Mouse (Mus musculus) heart, embryonic 14.5 days (tissue): ENCODE measurements around the gene Iglon5. TPM values are rescaled to one million over a fixed set of nuclear protein-coding genes. Genes with fewer than 3 reads are reported as not detected.
A peak's percentile ranks its signal among the peaks of the same experiment; 100 is the strongest.

Experiments
- ATAC-seq: fragments of 200-750 bp; cut with Nextera tagmentation; 2 replicates; pipeline ENCODE4 v1.8.0; 2017; ENCODE audit warnings: low read depth, moderate TSS enrichment; ENCODE audit not compliant: insufficient number of reproducible peaks, insufficient read depth, low FRiP score
- H3K27ac ChIP-seq, 2 experiments: fragments of 200-500 bp in 1 of 2; fragments of 300-500 bp in 1 of 2; sonication (generic) in 1 of 2; replicated peaks in 1 of 2; 2 replicates each; pipeline ENCODE4 v1.5.1; 2012 to 2014; ENCODE audit warnings: low read depth in 2 of 2, low read length in 2 of 2, control low read depth in 1 of 2, mild to moderate bottlenecking in 1 of 2, mixed read lengths in 1 of 2; ENCODE audit not compliant: control insufficient read depth in 1 of 2, insufficient read depth in 1 of 2
- H3K27me3 ChIP-seq: fragments of 300-500 bp; sonication (generic); 2 replicates; pipeline ENCODE4 v1.6.1; 2014; ENCODE audit warnings: mild to moderate bottlenecking, low read length, control low read depth; ENCODE audit not compliant: control insufficient read depth, insufficient read depth
- H3K36me3 ChIP-seq: fragments of 300-500 bp; sonication (generic); 2 replicates; pipeline ENCODE4 v1.6.1; 2014; ENCODE audit warnings: mild to moderate bottlenecking, control low read depth, low read length, mixed read lengths; ENCODE audit not compliant: control insufficient read depth, insufficient read depth
- H3K4me1 ChIP-seq, 2 experiments: fragments of 200-500 bp in 1 of 2; fragments of 300-500 bp in 1 of 2; sonication (generic) in 1 of 2; 2 replicates each; pipeline ENCODE4 v1.6.1; 2012 to 2014; ENCODE audit warnings: low read length in 2 of 2, control low read depth in 1 of 2, mixed read lengths in 1 of 2; ENCODE audit not compliant: control insufficient read depth in 2 of 2, insufficient read depth in 2 of 2
- H3K4me2 ChIP-seq: fragments of 300-500 bp; sonication (generic); 2 replicates; pipeline ENCODE4 v1.6.1; 2014; ENCODE audit warnings: mild to moderate bottlenecking, low read length
- H3K4me3 ChIP-seq, 2 experiments: fragments of 200-500 bp in 1 of 2; fragments of 300-500 bp in 1 of 2; sonication (generic) in 1 of 2; 2 replicates each; pipeline ENCODE4 v1.5.1; 2012 to 2014; ENCODE audit warnings: low read length in 2 of 2, mild to moderate bottlenecking in 2 of 2, control low read depth in 1 of 2, low read depth in 1 of 2, moderate library complexity in 1 of 2; ENCODE audit not compliant: control insufficient read depth in 1 of 2, insufficient read depth in 1 of 2
- H3K9ac ChIP-seq: fragments of 300-500 bp; sonication (generic); 2 replicates; pipeline ENCODE4 v1.6.1; 2014; ENCODE audit warnings: mild to moderate bottlenecking, low read length
- H3K9me3 ChIP-seq: fragments of 300-500 bp; sonication (generic); 2 replicates; pipeline ENCODE4 v1.6.1; 2016; ENCODE audit warnings: low read length, control low read depth; ENCODE audit not compliant: control insufficient read depth
- WGBS: fragments of 180-500 bp; shearing (Covaris S2); extraction: QIAGEN DNeasy Blood & Tissue Kit; methylation state at CpG from one replicate; pipeline ENCODE4 v1.1.7; 2014; 5-methylcytosine and 5-hydroxymethylcytosine counted together
- microRNA-seq: library from miRNA; unstranded; fragments of <30 nt; microRNA quantifications from one replicate; pipeline ENCODE4, GENCODE M21; 2016
- polyA plus RNA-seq: library from polyadenylated mRNA; unstranded; fragments of >200 nt; fragmentation: Nextera tagmentation; extraction: Ambion mirVana; gene quantifications from 2 replicates; pipeline ENCODE4 v1.2.1, GENCODE M21; 2014

Gene Iglon5
- polyA plus RNA-seq, 1 experiment from 2014 or later: 0.09 TPM

- H3K27ac ChIP-seq: no peak within 1 kb of the TSS
- H3K9ac ChIP-seq: no peak within 1 kb of the TSS
- H3K4me3 ChIP-seq: no peak within 1 kb of the TSS
- 75% methylated on average over 8 of the region's 8 CpGs for WGBS
- no peaks in the 10 kb centered on the region for H3K36me3 ChIP-seq
- H3K9me3 ChIP-seq: no peaks in the 10 kb centered on the region
- no peak for ATAC-seq
- no peak within 1 kb of the TSS for H3K4me2 ChIP-seq
- no peaks in the 10 kb centered on the region for H3K27me3 ChIP-seq
- H3K4me1 ChIP-seq: 0 out of 4 replicates have a peak, but pooled peaks cover 0 to 3% of the 10 kb centered on the region in 2 experiments
Measured at GRCm38 (mm10) chr7:43427406-43427805, 62.5 kb downstream of the Iglon5 start, which contains the start of gene Lim2. Gene Lim2 (plus strand): TSS chr7:43427670.

- Histone ChIP-seq H3K9ac (no peak overlapping the region), H3K27ac (no peak overlapping the region), H3K4me2 (no peak overlapping the region), H3K36me3 (no peaks in the 10 kb centered on the region), H3K4me1 (0 out of 4 replicates have a peak, but pooled peaks cover 0 to 3% of the 10 kb centered on the region in 2 experiments), H3K9me3 (no peaks in the 10 kb centered on the region), H3K27me3 (no peaks in the 10 kb centered on the region), H3K4me3 (no peak overlapping the region)
- ATAC-seq: no peak
- 55% methylated on average over 3 of the region's 3 CpGs for WGBS
Measured at GRCm38 (mm10) chr7:43423991-43424625, 65.8 kb downstream of the Iglon5 start.

- Histone ChIP-seq H3K4me3 (no peak overlapping the region), H3K4me1 (0 out of 4 replicates have a peak, but pooled peaks cover 0 to 3% of the 10 kb centered on the region in 2 experiments), H3K36me3 (no peaks in the 10 kb centered on the region), H3K4me2 (peak overlapping the region; percentile 46), H3K9ac (0 out of 2 replicates have a peak overlapping the region, but pooled peaks have one; percentile 41), H3K27ac (no peak overlapping the region), H3K27me3 (no peaks in the 10 kb centered on the region), H3K9me3 (no peaks in the 10 kb centered on the region)
- ATAC-seq: peak; percentile 83
- WGBS: 12% methylated on average over 11 of the region's 11 CpGs
Measured at GRCm38 (mm10) chr7:43422995-43423617, 66.8 kb downstream of the Iglon5 start.

Small RNAs within 50 kb of the gene (microRNA-seq; reads per million reads assigned to microRNA genes)
- gene Mir7051: 3.9 reads per million, percentile 11 among the genes with 10 or more reads in this experiment

Other genes starting within 250 kb of the Iglon5 start
- gene Zfp715, start 176.8 kb downstream of the Iglon5 start, polyA plus RNA-seq: 12.9 and 13.3 TPM in 2 replicates
- gene Siglecf, start 138.7 kb downstream of the Iglon5 start, polyA plus RNA-seq: 0.12 and 0.20 TPM in 2 replicates
- gene Siglecg, start 81.9 kb downstream of the Iglon5 start, polyA plus RNA-seq: 0.08 TPM in 1 of 2 replicates, not detected in the other
- not detected in 2 replicates for gene Lim2, start 62.4 kb downstream of the Iglon5 start, polyA plus RNA-seq
- gene Nkg7, start 53.0 kb downstream of the Iglon5 start, polyA plus RNA-seq: 0.30 TPM in 1 of 2 replicates, not detected in the other
- not detected in 2 replicates for gene Cldnd2, start 49.3 kb downstream of the Iglon5 start, polyA plus RNA-seq
- gene Etfb, start 46.0 kb downstream of the Iglon5 start, polyA plus RNA-seq: 703 and 738 TPM in 2 replicates
- gene Gm45233, start 45.9 kb downstream of the Iglon5 start, polyA plus RNA-seq: not detected in 2 replicates
- 2.2 and 2.7 TPM in 2 replicates for gene Vsig10l, start 26.9 kb downstream of the Iglon5 start, polyA plus RNA-seq
- gene 4931406B18Rik, start 15.9 kb upstream of the Iglon5 start, polyA plus RNA-seq: not detected in 2 replicates
- 1.1 TPM in 2 replicates for gene Cd33, start 54.4 kb upstream of the Iglon5 start, polyA plus RNA-seq
- 1.3 TPM in 2 replicates for gene Zfp658, start 72.2 kb upstream of the Iglon5 start, polyA plus RNA-seq
- 7.8 and 7.9 TPM in 2 replicates for gene Zfp719, start 89.5 kb upstream of the Iglon5 start, polyA plus RNA-seq
- not detected in 2 replicates for gene Zfp819, start 117.1 kb upstream of the Iglon5 start, polyA plus RNA-seq
- not detected in 2 replicates for gene Ceacam18, start 144.6 kb upstream of the Iglon5 start, polyA plus RNA-seq
- 0.31 and 0.49 TPM in 2 replicates for gene Siglece, start 170.1 kb upstream of the Iglon5 start, polyA plus RNA-seq
- gene Ctu1, start 181.9 kb upstream of the Iglon5 start, polyA plus RNA-seq: 3.4 and 4.9 TPM in 2 replicates
- gene Klk14, start 200.3 kb upstream of the Iglon5 start, polyA plus RNA-seq: not detected in 2 replicates
- not detected in 2 replicates for gene Klk13, start 222.5 kb upstream of the Iglon5 start, polyA plus RNA-seq